Mouse (Mus musculus): ENCODE measurements around the gene Ugt1a6b. TPM values are rescaled to one million over a fixed set of nuclear protein-coding genes. Genes with fewer than 3 reads are reported as not detected.
"Not testable (repeated sequence)": the region's sequence is repeated elsewhere in the genome, so short reads cannot be mapped to it uniquely, and the experiment has no call there.

Gene Ugt1a6b
- polyA plus RNA-seq, 1 experiment: 2.9 TPM

DNA sequence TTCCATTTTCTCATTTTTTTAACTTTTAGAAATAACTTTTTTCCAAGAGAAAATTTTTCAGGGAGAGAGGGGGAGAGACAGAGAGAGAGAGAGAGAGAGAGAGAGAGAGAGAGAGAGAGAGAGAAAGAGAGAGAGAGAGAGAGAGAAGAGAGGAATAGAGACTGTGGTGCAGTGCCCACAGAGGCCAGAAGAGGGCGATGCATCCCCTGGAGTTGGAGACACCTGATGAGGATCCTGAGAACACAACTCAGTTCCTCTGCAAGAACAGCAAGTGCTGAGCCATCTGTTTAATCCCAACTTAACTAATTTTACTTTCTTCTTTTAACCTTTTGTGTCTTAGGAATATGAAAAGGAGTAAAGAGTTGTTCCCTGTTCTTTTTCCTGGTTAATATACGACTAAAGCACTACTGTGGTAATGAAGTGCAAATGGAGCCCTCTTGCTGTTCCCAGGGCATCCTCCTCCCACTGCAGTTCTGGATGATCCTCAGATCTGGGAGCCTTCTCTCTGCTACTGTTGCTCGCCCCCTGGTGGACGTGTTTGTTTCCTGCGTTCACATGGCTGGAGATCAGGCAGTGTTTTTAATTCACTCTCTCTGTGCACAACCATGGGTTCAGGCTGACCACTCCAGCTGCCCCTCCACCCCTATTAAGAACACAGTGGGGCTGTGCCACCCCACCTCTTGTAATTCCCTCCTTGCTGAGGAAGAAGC lies 41.1 kb downstream of the Ugt1a6b start:
- not testable (repeated sequence) for H3K4me1 ChIP-seq (ENCODE audit: control insufficient read depth, insufficient read depth, low read length); H3K4me3 ChIP-seq (replicated peaks; ENCODE audit: extremely low read depth, low read depth, low read length); DNase-seq
- peak; percentile 62 for TF ChIP-seq CTCF (IDR thresholded peaks at IDR 0.05; ENCODE audit: insufficient read depth, low read length)
- 4% methylated on average over 5 of the region's 5 CpGs for WGBS

DNA sequence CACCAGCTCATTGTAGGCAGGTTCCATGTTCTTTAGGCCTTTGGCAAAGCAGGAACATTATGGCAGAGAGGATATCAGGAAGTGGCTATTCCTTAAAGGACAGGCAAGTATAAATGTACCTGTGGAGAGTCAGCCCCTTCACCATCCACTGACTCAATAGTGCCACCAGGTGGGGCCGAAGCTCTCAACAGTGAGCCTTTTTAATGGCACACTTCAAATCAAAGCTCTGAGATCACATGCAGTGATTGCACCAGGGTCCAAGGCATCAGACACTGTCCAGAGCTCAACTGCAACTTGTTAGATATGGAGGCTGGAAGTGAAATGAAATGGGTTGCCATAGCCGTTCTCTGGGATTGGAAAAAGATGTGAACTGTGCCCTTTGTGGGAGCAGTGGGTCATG lies 42.2 kb downstream of the Ugt1a6b start:
- peak; percentile 4; the same call in 1 of the 2 replicates for TF ChIP-seq CTCF (IDR thresholded peaks at IDR 0.05; ENCODE audit: insufficient read depth, low read length)
- WGBS: 69% methylated on average over 2 of the region's 2 CpGs
- not testable (repeated sequence) for H3K4me1 ChIP-seq (ENCODE audit: control insufficient read depth, insufficient read depth, low read length); H3K4me3 ChIP-seq (replicated peaks; ENCODE audit: extremely low read depth, low read depth, low read length); DNase-seq

DNA sequence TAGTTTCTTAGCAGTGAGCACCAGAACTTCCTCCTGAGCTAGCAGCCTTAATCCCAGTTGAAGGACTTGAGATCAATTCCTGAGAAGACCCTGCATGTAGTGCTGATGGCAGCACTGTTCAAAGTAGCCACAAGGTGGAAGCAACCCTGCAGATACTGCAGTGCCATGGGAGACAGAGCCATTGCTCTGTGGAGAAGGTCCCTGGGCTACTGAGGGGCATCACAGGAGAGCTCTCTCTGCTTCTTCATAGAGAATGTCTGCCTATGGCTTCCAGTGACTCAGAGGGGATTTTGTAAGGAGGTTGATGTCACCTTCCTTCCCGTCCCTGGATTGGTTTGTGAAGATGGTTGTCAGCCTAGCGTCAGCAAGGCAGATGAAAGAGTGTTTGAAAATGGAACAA lies 47.1 kb downstream of the Ugt1a6b start:
- WGBS: 68% methylated on average over 2 of the region's 2 CpGs
- H3K4me3 ChIP-seq (replicated peaks; ENCODE audit: extremely low read depth, low read depth, low read length); DNase-seq; H3K4me1 ChIP-seq (ENCODE audit: control insufficient read depth, insufficient read depth, low read length): not testable (repeated sequence)
- TF ChIP-seq CTCF (IDR thresholded peaks at IDR 0.05; ENCODE audit: insufficient read depth, low read length): peak; percentile 17; the same call in 1 of the 2 replicates

DNA sequence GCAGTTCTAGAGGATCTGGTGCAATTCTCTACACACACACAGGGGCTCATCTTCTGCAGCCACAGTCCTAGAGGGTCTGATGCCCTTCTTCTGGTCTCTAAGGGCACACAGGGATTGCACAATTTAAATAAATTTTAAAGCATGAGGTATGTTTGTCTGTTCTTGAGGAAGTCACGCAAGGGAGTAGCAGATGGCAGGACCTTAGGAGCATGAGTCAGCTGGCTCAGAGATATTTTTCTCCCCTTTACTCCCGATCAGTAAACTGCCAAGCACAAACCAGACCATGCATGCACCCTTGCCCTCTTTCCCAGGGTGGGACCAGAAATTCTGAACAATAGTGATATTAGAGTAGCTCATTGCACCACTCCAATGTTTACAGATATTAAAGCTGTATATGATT lies 55.4 kb downstream of the Ugt1a6b start:
- WGBS: 55% methylated on average over 2 of the region's 2 CpGs
- DNase-seq: no peak
- no peak overlapping the region for H3K4me3 ChIP-seq (replicated peaks; ENCODE audit: extremely low read depth, low read depth, low read length)
- H3K4me1 ChIP-seq (ENCODE audit: control insufficient read depth, insufficient read depth, low read length): peaks cover 2% of the 10 kb centered on the region; the same call in 1 of the 2 replicates
- TF ChIP-seq POLR2A (IDR thresholded peaks at IDR 0.05; ENCODE audit: borderline replicate concordance, extremely low read depth, low read depth, low read length): no peak
- TF ChIP-seq CTCF (IDR thresholded peaks at IDR 0.05; ENCODE audit: insufficient read depth, low read length): no peak

DNA sequence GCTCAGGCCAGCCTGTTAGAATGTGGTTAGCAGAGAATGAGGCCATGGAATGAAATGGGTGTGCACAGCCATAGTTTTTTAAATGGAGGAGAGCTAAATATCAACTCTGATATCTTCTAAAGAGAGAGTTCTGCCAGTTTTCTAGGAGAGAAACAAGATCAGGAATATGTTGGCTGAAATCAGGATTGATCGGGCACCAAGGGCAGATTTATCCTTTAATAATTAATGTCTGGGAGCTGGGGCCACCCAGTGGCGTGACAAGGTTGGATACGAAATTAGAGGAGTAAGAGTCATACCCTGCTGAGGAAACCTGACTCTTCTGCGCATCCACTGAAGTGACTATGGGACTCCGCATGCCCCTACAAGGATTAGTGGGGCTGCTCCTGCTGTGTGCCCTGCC lies 62.7 kb downstream of the Ugt1a6b start, which contains the start of gene Ugt1a5:
Ugt1a5 (plus strand) TSS at position 302 of the 400 bp plus-strand sequence.
- TF ChIP-seq POLR2A (IDR thresholded peaks at IDR 0.05; ENCODE audit: borderline replicate concordance, extremely low read depth, low read depth, low read length): no peak
- no peak for TF ChIP-seq CTCF (IDR thresholded peaks at IDR 0.05; ENCODE audit: insufficient read depth, low read length)
- DNase-seq: no peak
- Histone ChIP-seq H3K4me1 (ENCODE audit: control insufficient read depth, insufficient read depth, low read length) (peaks cover 2% of the 10 kb centered on the region; the same call in 1 of the 2 replicates), H3K4me3 (replicated peaks; ENCODE audit: extremely low read depth, low read depth, low read length) (no peak within 1 kb of the TSS)
- 77% methylated on average over 5 of the region's 5 CpGs for WGBS

DNA sequence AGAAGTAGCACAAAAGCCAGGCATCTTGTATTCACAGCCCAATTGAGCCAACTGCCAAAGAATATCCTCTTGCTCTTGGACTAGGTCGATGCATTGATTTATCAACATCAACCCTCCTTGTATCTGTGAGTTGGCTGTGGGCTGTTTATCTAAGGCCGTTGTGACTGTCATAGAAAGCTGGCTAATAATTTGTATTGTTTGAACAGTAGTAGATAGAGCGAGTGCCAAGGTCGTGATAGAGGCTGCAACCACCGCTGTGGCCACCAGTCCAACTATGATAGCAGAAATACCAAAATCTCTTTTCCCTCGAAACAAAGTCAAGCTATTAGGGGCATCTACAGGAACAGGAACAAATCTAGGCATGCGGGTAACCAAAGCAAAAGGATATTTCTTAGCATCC lies 69.1 kb downstream of the Ugt1a6b start:
- H3K4me1 ChIP-seq (ENCODE audit: control insufficient read depth, insufficient read depth, low read length); H3K4me3 ChIP-seq (replicated peaks; ENCODE audit: extremely low read depth, low read depth, low read length); DNase-seq: not testable (repeated sequence)
- 70% methylated on average over 6 of the region's 7 CpGs for WGBS

DNA sequence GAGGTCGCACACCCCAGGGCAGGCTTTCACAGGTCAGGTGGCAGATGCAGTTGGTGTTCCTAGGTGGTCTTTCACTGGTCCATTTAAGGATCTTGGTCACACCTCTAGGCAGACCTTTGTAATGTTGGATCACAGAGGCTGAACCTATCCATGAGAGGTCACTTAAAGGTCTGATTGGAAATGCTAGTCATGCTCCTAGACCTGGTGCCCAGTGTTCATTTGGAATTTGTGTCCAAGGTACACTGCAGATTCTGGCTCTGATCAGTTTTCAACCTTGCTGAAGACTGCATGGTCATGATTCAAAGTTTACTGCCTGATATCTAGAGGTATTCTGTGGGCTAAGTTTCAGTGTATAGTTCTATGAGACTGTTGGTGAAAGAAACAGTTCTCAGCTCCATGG lies 76.6 kb downstream of the Ugt1a6b start:
- no peak for DNase-seq
- WGBS: 86% methylated on average over 1 of the region's 1 CpGs
- no peak for TF ChIP-seq CTCF (IDR thresholded peaks at IDR 0.05; ENCODE audit: insufficient read depth, low read length)
- no peak for TF ChIP-seq POLR2A (IDR thresholded peaks at IDR 0.05; ENCODE audit: borderline replicate concordance, extremely low read depth, low read depth, low read length)
- Histone ChIP-seq H3K4me1 (ENCODE audit: control insufficient read depth, insufficient read depth, low read length) (no peaks in the 10 kb centered on the region), H3K4me3 (replicated peaks; ENCODE audit: extremely low read depth, low read depth, low read length) (no peak overlapping the region)

DNA sequence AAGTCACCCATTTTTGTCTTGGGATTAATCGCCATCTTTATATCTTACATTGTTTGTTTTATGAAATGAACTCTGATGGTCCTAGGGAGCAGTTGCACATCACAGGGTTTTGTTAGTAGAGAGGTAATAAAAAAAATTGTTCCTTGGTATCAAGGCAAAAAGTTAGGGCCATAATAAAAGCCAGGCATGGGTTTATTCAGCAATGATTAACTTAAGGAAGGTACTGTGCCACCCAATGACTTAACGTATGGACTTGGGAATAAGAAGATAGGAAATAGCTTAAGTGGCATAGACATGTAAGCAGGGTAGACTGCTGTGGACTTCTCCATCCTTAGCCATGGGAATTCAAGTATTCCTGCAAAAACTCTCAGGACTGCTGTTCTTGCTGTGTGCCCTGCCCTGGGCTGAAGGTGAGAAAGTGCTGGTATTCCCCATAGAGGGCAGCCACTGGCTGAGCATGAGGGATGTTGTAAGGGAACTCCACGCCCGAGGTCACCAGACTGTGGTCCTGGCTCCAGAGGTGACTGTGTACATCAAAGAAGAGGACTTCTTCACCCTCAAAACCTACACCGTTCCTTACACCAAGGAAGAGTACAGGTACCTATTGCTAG lies 83.4 kb downstream of the Ugt1a6b start:
- Histone ChIP-seq H3K4me1 (ENCODE audit: control insufficient read depth, insufficient read depth, low read length) (no peaks in the 10 kb centered on the region), H3K4me3 (replicated peaks; ENCODE audit: extremely low read depth, low read depth, low read length) (no peak overlapping the region)
- WGBS: 91% methylated on average over 5 of the region's 5 CpGs
- TF ChIP-seq POLR2A (IDR thresholded peaks at IDR 0.05; ENCODE audit: borderline replicate concordance, extremely low read depth, low read depth, low read length) (no peak), CTCF (IDR thresholded peaks at IDR 0.05; ENCODE audit: insufficient read depth, low read length) (no peak)
- no peak for DNase-seq

DNA sequence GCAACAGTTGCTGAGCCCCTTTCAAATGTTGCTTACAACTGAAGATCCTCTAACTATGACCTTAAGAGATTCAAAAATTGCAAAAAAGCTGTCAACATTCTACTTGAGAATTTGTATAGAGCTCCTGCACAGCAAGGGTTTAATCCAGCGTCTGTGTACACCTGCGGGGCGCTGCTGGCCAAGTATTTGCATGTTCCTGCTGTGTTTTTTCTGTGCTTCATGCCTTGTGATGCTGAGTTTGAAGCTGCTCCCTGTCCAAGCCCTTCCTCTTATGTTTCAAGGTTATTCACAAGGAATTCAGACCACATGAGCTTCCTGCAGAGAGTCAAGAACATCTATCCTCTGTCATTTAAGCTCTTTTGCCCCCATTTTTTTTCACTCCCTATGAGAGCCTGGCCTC lies 89.1 kb downstream of the Ugt1a6b start:
- DNase-seq: no peak
- TF ChIP-seq POLR2A (IDR thresholded peaks at IDR 0.05; ENCODE audit: borderline replicate concordance, extremely low read depth, low read depth, low read length) (no peak), CTCF (IDR thresholded peaks at IDR 0.05; ENCODE audit: insufficient read depth, low read length) (no peak)
- Histone ChIP-seq H3K4me3 (replicated peaks; ENCODE audit: extremely low read depth, low read depth, low read length) (no peak overlapping the region), H3K4me1 (ENCODE audit: control insufficient read depth, insufficient read depth, low read length) (no peaks in the 10 kb centered on the region)
- 77% methylated on average over 3 of the region's 3 CpGs for WGBS

DNA sequence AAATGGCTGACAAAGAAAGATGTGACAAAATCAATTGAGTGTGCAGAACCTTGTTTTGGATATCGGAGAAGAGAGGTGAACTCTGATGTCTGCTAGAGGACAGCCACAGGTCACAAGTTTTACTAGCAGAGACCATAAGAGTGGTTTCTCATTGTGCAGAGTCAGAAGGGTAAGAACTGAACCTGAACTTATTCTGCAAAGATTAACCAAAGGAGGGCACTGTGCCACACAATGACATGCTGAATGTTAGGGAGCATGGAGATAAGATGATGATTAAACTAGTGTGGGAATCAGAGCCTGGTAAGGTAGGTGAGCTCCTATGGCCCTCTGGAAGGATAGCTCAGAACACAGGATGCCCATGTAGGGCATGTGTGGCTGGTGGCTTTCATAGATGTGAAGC lies 92.6 kb downstream of the Ugt1a6b start:
- no peak for DNase-seq
- 93% methylated on average over 1 of the region's 1 CpGs for WGBS
- no peak overlapping the region for H3K4me3 ChIP-seq (replicated peaks; ENCODE audit: extremely low read depth, low read depth, low read length)
- no peak for TF ChIP-seq CTCF (IDR thresholded peaks at IDR 0.05; ENCODE audit: insufficient read depth, low read length)
- TF ChIP-seq POLR2A (IDR thresholded peaks at IDR 0.05; ENCODE audit: borderline replicate concordance, extremely low read depth, low read depth, low read length): no peak
- no peaks in the 10 kb centered on the region for H3K4me1 ChIP-seq (ENCODE audit: control insufficient read depth, insufficient read depth, low read length)
